Mouse (Mus musculus) macrophage (primary cell): ENCODE measurements around the gene Map1lc3b. TPM values are rescaled to one million over a fixed set of nuclear protein-coding genes. Genes with fewer than 3 reads are reported as not detected.

Experiments used
- H3K27ac ChIP-seq: fragments of 350-480 bp; formaldehyde crosslinking; 2 replicates; pipeline ENCODE4 v1.9.0; 2021
- H3K36me3 ChIP-seq: fragments of 350-480 bp; formaldehyde crosslinking; 2 replicates; pipeline ENCODE4 v1.9.0; 2021; ENCODE audit errors: inconsistent target
- H3K4me3 ChIP-seq: fragments of 350-480 bp; formaldehyde crosslinking; 2 replicates; pipeline ENCODE4 v1.9.0; 2021; ENCODE audit errors: inconsistent target
- H3K79me2 ChIP-seq: fragments of 350-480 bp; formaldehyde crosslinking; 2 replicates; pipeline ENCODE4 v1.9.0; 2021; ENCODE audit errors: inconsistent target
- WGBS: methylation state at CpG from one replicate; pipeline ENCODE4 v1.1.7; 2026; ENCODE audit warnings: inconsistent platforms; ENCODE audit not compliant: missing documents; 5-methylcytosine and 5-hydroxymethylcytosine counted together
- polyA plus RNA-seq: library from polyadenylated mRNA; stranded (reverse); fragments of 250-400 nt; gene quantifications from 3 replicates; pipeline ENCODE4 v1.2.4, GENCODE M21; 2018; ENCODE audit warnings: inconsistent platforms

The Map1lc3b gene
- polyA plus RNA-seq, 1 experiment from 2014 or later = 103 TPM

- 95% methylated on average over 7 of the region's 7 CpGs for WGBS
- H3K79me2 ChIP-seq = no peaks in the 10 kb centered on the region
- H3K4me3 ChIP-seq = no peak overlapping the region
- no peak overlapping the region for H3K27ac ChIP-seq
- H3K36me3 ChIP-seq = 0 out of 2 replicates have a peak, but pooled peaks cover 5% of the 10 kb centered on the region
These were observed 29.6 kb upstream of the Map1lc3b start for GRCm38 (mm10) chr8:121560432-121561100.

- Histone ChIP-seq H3K4me3 (no peak overlapping the region), H3K36me3 (0 out of 2 replicates have a peak, but pooled peaks cover 5% of the 10 kb centered on the region), H3K79me2 (no peaks in the 10 kb centered on the region), H3K27ac (no peak overlapping the region)
- 91% methylated on average over 16 of the region's 16 CpGs for WGBS
These were observed 28.4 kb upstream of the Map1lc3b start for GRCm38 (mm10) chr8:121561636-121562345.

GRCm38 (mm10) chr8:121562941-121563351 is 27.2 kb upstream of the Map1lc3b start:
- H3K27ac ChIP-seq = no peak overlapping the region
- peaks cover 7% of the 10 kb centered on the region; the same call in 1 of the 2 replicates for H3K79me2 ChIP-seq
- WGBS = 94% methylated on average over 8 of the region's 9 CpGs
- H3K36me3 ChIP-seq = 0 out of 2 replicates have a peak, but pooled peaks cover 5% of the 10 kb centered on the region
- no peak overlapping the region for H3K4me3 ChIP-seq

- no peak overlapping the region for H3K4me3 ChIP-seq
- H3K36me3 ChIP-seq = 0 out of 2 replicates have a peak, but pooled peaks cover 5% of the 10 kb centered on the region
- peaks cover 15% of the 10 kb centered on the region; the same call in 1 of the 2 replicates for H3K79me2 ChIP-seq
- no peak overlapping the region for H3K27ac ChIP-seq
- WGBS = 98% methylated on average over 5 of the region's 6 CpGs
These were observed 26.5 kb upstream of the Map1lc3b start for GRCm38 (mm10) chr8:121563701-121564100.

DNA sequence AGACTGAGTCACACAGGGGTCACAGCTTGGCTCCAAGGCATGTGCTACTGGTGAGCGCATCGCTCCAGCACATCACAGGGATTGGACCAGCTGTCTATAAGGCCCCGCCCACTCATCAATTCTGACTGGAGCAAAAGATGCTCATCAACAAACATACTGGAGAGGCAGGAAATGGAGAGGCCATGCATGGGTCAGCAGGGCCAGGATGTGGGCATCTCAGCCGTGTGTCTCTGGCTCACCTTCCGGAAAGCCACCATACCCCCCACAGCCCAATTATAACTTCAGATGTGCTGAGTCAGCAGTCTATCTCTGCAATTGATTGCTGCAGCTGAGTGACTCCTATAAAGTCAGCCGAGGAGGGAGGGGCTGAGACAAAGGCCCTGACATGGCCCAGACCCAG is 21.8 kb upstream of the Map1lc3b start:
- Histone ChIP-seq H3K36me3 (no peaks in the 10 kb centered on the region), H3K79me2 (peaks cover 33% of the 10 kb centered on the region; the same call in 1 of the 2 replicates), H3K27ac (no peak overlapping the region), H3K4me3 (no peak overlapping the region)
- 89% methylated on average over 6 of the region's 6 CpGs for WGBS

DNA sequence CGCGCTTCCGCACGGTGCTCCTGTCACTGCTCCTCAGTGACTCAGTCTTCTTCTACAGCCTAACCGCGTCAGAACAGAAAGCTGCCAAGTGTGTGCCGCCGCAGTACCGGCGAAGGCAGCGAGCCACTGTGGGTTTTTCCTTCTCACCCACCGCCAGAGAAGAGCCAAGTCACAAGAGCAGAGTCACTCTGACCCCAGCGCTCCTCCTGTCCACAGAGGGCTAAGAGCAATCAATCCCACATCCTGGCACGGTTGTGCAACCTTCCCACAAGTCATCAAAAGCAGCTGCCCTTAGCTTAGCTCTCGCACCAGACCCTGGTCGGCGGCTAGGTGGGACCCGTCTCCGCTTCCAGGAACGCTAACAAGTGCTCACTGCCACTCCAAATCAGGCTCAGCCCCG is 19.8 kb upstream of the Map1lc3b start:
- peak overlapping the region; percentile 5; the same call in 1 of the 2 replicates for H3K4me3 ChIP-seq
- no peaks in the 10 kb centered on the region for H3K36me3 ChIP-seq
- WGBS = 11% methylated on average over 21 of the region's 21 CpGs
- 0 out of 2 replicates have a peak overlapping the region, but pooled peaks have one; percentile 8 for H3K27ac ChIP-seq
- H3K79me2 ChIP-seq = peaks cover 52% of the 10 kb centered on the region; the same call in 1 of the 2 replicates

- H3K4me3 ChIP-seq = peak overlapping the region; percentile 5; the same call in 1 of the 2 replicates
- H3K36me3 ChIP-seq = no peaks in the 10 kb centered on the region
- H3K27ac ChIP-seq = 0 out of 2 replicates have a peak overlapping the region, but pooled peaks have one; percentile 8
- 49% methylated on average over 17 of the region's 17 CpGs for WGBS
- H3K79me2 ChIP-seq = peaks cover 57% of the 10 kb centered on the region; the same call in 1 of the 2 replicates
These were observed 19.4 kb upstream of the Map1lc3b start for GRCm38 (mm10) chr8:121570801-121571200.

DNA sequence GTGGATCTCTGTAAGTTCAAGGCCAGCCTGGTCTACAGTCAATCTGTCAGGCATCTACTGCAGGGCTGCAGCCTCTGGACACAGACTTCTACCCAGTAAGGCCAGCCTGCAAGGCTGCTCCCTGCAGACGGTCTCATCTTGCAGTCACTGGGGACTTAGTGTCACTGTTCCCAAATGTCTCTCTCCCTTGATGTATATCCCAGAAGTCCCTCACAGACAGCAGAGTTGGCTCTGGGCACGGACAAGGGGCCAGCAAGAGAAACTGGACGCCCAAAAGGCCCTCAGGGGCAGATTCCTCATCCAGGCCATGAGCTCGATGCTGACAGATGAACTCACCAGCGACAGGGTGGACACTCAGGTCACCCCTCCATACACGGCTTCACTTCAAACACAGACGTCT is 18.0 kb upstream of the Map1lc3b start:
- H3K79me2 ChIP-seq = peaks cover 70% of the 10 kb centered on the region
- WGBS = 95% methylated on average over 7 of the region's 7 CpGs
- H3K27ac ChIP-seq = no peak overlapping the region
- no peaks in the 10 kb centered on the region for H3K36me3 ChIP-seq
- H3K4me3 ChIP-seq = no peak overlapping the region

DNA sequence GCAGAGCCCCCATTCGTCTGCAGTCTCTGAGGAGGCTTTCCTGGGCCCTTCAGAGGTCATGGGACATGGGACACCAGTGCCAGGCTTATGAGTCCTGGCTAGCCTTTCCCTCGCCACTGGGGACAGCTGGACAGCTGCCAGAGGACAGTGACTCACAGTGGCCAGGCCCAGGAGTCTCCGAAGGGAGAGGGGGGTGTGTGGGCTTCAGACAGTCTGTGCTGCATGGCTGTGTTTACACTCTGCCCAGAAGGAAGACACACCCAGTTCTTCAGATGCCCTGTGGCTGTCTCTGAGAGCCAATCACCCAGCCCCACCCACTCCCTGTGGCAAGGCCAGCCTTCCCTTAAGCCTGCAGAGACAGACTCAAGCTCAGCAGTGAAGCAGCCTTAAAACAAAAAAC is 16.9 kb upstream of the Map1lc3b start:
- H3K27ac ChIP-seq = no peak overlapping the region
- 43% methylated on average over 3 of the region's 3 CpGs for WGBS
- H3K79me2 ChIP-seq = peaks cover 66% of the 10 kb centered on the region
- no peaks in the 10 kb centered on the region for H3K36me3 ChIP-seq
- no peak overlapping the region for H3K4me3 ChIP-seq

GRCm38 (mm10) chr8:121575661-121576060 is 14.5 kb upstream of the Map1lc3b start:
- Histone ChIP-seq H3K36me3 (no peaks in the 10 kb centered on the region), H3K4me3 (no peak overlapping the region), H3K79me2 (peaks cover 58% of the 10 kb centered on the region), H3K27ac (no peak overlapping the region)
- WGBS = 86% methylated on average over 3 of the region's 3 CpGs

GRCm38 (mm10) chr8:121577751-121578675 is 12.1 kb upstream of the Map1lc3b start:
- H3K79me2 ChIP-seq = peaks cover 46% of the 10 kb centered on the region
- WGBS = 1% methylated on average over 44 of the region's 44 CpGs
- no peaks in the 10 kb centered on the region for H3K36me3 ChIP-seq
- H3K4me3 ChIP-seq = peak overlapping the region; percentile 75
- H3K27ac ChIP-seq = no peak overlapping the region

GRCm38 (mm10) chr8:121578676-121579451 is 11.3 kb upstream of the Map1lc3b start, which contains the start of gene Fbxo31:
Fbxo31 (minus strand) TSS chr8:121578806.
- Histone ChIP-seq H3K27ac (no peak within 1 kb of the TSS), H3K79me2 (peaks cover 39% of the 10 kb centered on the region), H3K4me3 (peak within 1 kb of the TSS; percentile 75), H3K36me3 (no peaks in the 10 kb centered on the region)
- WGBS = 3% methylated on average over 56 of the region's 63 CpGs

DNA sequence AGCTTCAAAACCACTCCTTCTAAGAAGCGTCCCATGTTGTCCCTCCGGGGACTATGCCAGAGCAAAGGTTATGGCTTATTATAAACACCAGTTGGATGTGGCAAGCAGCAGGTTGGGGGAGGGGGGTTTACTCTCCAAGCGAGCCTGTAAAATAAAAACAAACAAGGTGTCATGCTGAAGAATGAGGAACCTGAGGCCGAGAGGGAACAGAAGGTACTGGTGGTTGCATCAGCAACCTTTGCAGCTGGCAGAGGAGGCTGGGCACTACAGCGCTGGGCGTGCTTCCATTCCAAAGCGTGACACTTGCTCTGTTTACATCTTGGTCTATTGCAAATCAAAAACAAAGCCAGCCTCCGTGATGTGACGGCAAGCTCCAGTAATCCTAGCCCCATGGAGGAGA is 9.7 kb upstream of the Map1lc3b start:
- Histone ChIP-seq H3K27ac (no peak overlapping the region), H3K36me3 (no peaks in the 10 kb centered on the region), H3K4me3 (no peak overlapping the region), H3K79me2 (peaks cover 23% of the 10 kb centered on the region)
- 32% methylated on average over 9 of the region's 9 CpGs for WGBS
